Mouse (Mus musculus) myocyte (in vitro differentiated cells): ENCODE measurements around the gene Lrig1. TPM values are rescaled to one million over a fixed set of nuclear protein-coding genes. Genes with fewer than 3 reads are reported as not detected.

Experiments
- H3K27me3 ChIP-seq: one replicate; pipeline ENCODE4 v1.6.1; 2011; ENCODE audit not compliant: control insufficient read depth, insufficient read depth, insufficient read length
- H3K36me3 ChIP-seq: one replicate; pipeline ENCODE4 v1.6.1; 2011; ENCODE audit not compliant: control insufficient read depth, insufficient read depth
- H3K4me2 ChIP-seq: one replicate; pipeline ENCODE4 v1.6.1; 2011; ENCODE audit warnings: low read depth, control low read depth
- H3K4me3 ChIP-seq: one replicate; pipeline ENCODE4 v1.5.1; 2011; ENCODE audit warnings: mild to moderate bottlenecking, control low read depth, moderate library complexity
- H3K79me2 ChIP-seq: one replicate; pipeline ENCODE4 v1.6.1; 2011; ENCODE audit not compliant: control insufficient read depth, insufficient read depth
- H3ac ChIP-seq: one replicate; pipeline ENCODE4 v1.6.1; 2011; ENCODE audit not compliant: control insufficient read depth, insufficient read length
- CEBPB ChIP-seq: IDR thresholded peaks from 2 replicates; pipeline ENCODE4 v1.6.1; 2011; ENCODE audit warnings: mild to moderate bottlenecking, moderate library complexity; ENCODE audit not compliant: poor library complexity, insufficient read depth, severe bottlenecking
- E2F4 ChIP-seq: IDR thresholded peaks from one replicate; pipeline ENCODE4 v1.6.1; 2011; ENCODE audit warnings: mild to moderate bottlenecking, control low read depth, moderate library complexity; ENCODE audit not compliant: insufficient read depth
- MAX ChIP-seq: IDR thresholded peaks from one replicate; pipeline ENCODE4 v1.6.1; 2011; ENCODE audit warnings: low read depth, mild to moderate bottlenecking, control low read depth
- MYOD1 ChIP-seq, 3 experiments: IDR thresholded peaks; one replicate each; pipeline ENCODE4 v1.6.1; 2011; ENCODE audit warnings: control low read depth in 2 of 3, low read depth in 2 of 3, mild to moderate bottlenecking in 2 of 3, moderate library complexity in 1 of 3; ENCODE audit not compliant: insufficient read length in 2 of 3, control insufficient read depth in 1 of 3
- MYOG ChIP-seq, 3 experiments: IDR thresholded peaks; one replicate each; pipeline ENCODE4 v1.6.1; 2011; ENCODE audit warnings: control low read depth in 2 of 3, low read depth in 2 of 3, mild to moderate bottlenecking in 2 of 3; ENCODE audit not compliant: insufficient read length in 2 of 3, control insufficient read depth in 1 of 3, insufficient read depth in 1 of 3
- POLR2A ChIP-seq: IDR thresholded peaks from one replicate; pipeline ENCODE4 v1.6.1; 2011; ENCODE audit warnings: low read depth, mild to moderate bottlenecking, control low read depth, moderate library complexity; ENCODE audit not compliant: insufficient read length
- POLR2AphosphoS2 ChIP-seq: IDR thresholded peaks from one replicate; pipeline ENCODE4 v1.6.1; 2011; ENCODE audit warnings: low read depth, control low read depth; ENCODE audit not compliant: insufficient read length
- REST ChIP-seq: IDR thresholded peaks from one replicate; pipeline ENCODE4 v1.6.1; 2011; ENCODE audit warnings: mild to moderate bottlenecking, control low read depth, moderate library complexity; ENCODE audit not compliant: insufficient read depth, insufficient read length
- SRF ChIP-seq: IDR thresholded peaks from one replicate; pipeline ENCODE4 v1.6.1; 2011; ENCODE audit warnings: low read depth; ENCODE audit not compliant: control insufficient read depth, insufficient read length
- TCF12 ChIP-seq: IDR thresholded peaks from one replicate; pipeline ENCODE4 v1.6.1; 2011; ENCODE audit warnings: mild to moderate bottlenecking, control low read depth; ENCODE audit not compliant: poor library complexity, insufficient read depth, severe bottlenecking
- TCF3 ChIP-seq: IDR thresholded peaks from one replicate; pipeline ENCODE4 v1.6.1; 2011; ENCODE audit warnings: low read depth, control low read depth; ENCODE audit not compliant: insufficient read length
- USF1 ChIP-seq: IDR thresholded peaks from one replicate; pipeline ENCODE4 v1.6.1; 2011; ENCODE audit warnings: low read depth, mild to moderate bottlenecking, control low read depth, moderate library complexity
- polyA plus RNA-seq: library from polyadenylated mRNA; unstranded; fragments of >200 nt; fragmentation: generic; extraction: Trizol; gene quantifications from one replicate; pipeline ENCODE4 v1.2.1, GENCODE M21; 2012; ENCODE audit warnings: missing spikeins

The Lrig1 gene
- polyA plus RNA-seq, 1 experiment = 22.1 TPM

DNA sequence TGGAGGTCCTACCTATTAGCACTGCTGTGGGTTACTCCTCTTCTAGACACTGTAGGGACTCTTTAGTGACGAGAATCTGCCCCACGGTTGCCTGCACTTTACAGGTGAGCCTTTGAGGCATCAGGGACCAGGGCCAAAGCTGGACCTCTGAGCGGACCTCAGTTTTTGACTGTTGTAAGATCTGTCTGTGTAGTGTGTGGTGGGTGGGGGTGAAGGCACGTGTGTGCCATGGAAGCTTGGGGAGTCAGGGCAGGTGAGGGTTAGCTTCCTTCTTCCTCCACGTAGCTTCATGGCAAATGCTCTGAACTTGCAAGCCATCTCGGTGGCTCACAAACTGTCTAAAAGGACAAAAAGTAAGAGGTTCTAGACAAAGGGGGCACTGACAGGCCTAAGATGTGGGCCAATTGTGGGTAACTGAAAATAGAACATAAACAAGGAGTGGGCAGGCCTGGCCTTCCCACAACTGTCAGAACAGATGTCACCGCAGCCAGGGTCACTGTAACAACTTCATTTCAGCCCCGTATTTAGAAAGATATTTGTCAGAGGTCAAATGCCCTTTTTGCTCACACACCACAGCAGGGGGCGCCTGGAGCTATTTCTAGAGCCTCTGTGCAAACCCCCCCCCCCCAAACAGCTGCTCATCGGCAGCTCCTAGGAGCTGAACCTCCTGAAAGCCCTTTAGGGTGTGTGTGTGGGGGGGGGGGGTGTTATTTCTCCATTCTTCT lies 103.0 kb downstream of the Lrig1 start:
- Histone ChIP-seq H3K4me2 (peak overlapping the region; percentile 10), H3K79me2 (no peaks in the 10 kb centered on the region), H3K36me3 (no peaks in the 10 kb centered on the region), H3K4me3 (no peak overlapping the region), H3K27me3 (no peaks in the 10 kb centered on the region), H3ac (no peak overlapping the region)
- TF ChIP-seq SRF (no peak), MYOG (IDR thresholded peaks at IDR 0.05; ENCODE audit: control insufficient read depth in 1 of 3, insufficient read depth in 1 of 3, insufficient read length in 2 of 3, low read depth in 2 of 3) (peak in 2 of 3 experiments; percentile 77 to 81), USF1 (no peak), MAX (no peak), CEBPB (no peak), E2F4 (no peak), TCF12 (peak; percentile 80), REST (no peak), POLR2A (no peak), MYOD1 (IDR thresholded peaks at IDR 0.05; ENCODE audit: control insufficient read depth in 1 of 3, insufficient read length in 2 of 3, low read depth in 2 of 3) (peak in 2 of 3 experiments; percentile 60 to 77), TCF3 (peak; percentile 9), POLR2AphosphoS2 (no peak)

GRCm38 (mm10) chr6:94596051-94596760 lies 103.8 kb downstream of the Lrig1 start:
- Histone ChIP-seq H3K27me3 (no peaks in the 10 kb centered on the region), H3ac (no peak overlapping the region)
- no peak for TF ChIP-seq MYOG (IDR thresholded peaks at IDR 0.05; ENCODE audit: control insufficient read depth in 1 of 3, insufficient read depth in 1 of 3, insufficient read length in 2 of 3, low read depth in 2 of 3)
- TF ChIP-seq MYOD1 (IDR thresholded peaks at IDR 0.05; ENCODE audit: control insufficient read depth in 1 of 3, insufficient read length in 2 of 3, low read depth in 2 of 3) = no peak
- no peak for TF ChIP-seq POLR2A
- TF ChIP-seq POLR2AphosphoS2 = no peak
- no peak for TF ChIP-seq TCF3
- TF ChIP-seq TCF12 = no peak
- TF ChIP-seq USF1 = no peak
- TF ChIP-seq E2F4 = no peak
- no peak for TF ChIP-seq REST
- no peak for TF ChIP-seq SRF
- TF ChIP-seq MAX = no peak

GRCm38 (mm10) chr6:94595206-94595605 lies 104.8 kb downstream of the Lrig1 start:
- Histone ChIP-seq H3K79me2 (no peaks in the 10 kb centered on the region), H3ac (no peak overlapping the region), H3K4me2 (no peak overlapping the region), H3K36me3 (no peaks in the 10 kb centered on the region), H3K27me3 (no peaks in the 10 kb centered on the region), H3K4me3 (no peak overlapping the region)
- TF ChIP-seq CEBPB (no peak), USF1 (no peak), MAX (no peak), POLR2A (no peak), POLR2AphosphoS2 (no peak), E2F4 (no peak), MYOG (IDR thresholded peaks at IDR 0.05; ENCODE audit: control insufficient read depth in 1 of 3, insufficient read depth in 1 of 3, insufficient read length in 2 of 3, low read depth in 2 of 3) (no peak), TCF3 (no peak), TCF12 (no peak), REST (no peak)

More at GRCm38 (mm10) chr6:94596051-94596760, 103.8 kb downstream of the Lrig1 start:
- Histone ChIP-seq H3K4me2 (no peak overlapping the region), H3K79me2 (no peaks in the 10 kb centered on the region), H3K4me3 (no peak overlapping the region), H3K36me3 (no peaks in the 10 kb centered on the region)

DNA sequence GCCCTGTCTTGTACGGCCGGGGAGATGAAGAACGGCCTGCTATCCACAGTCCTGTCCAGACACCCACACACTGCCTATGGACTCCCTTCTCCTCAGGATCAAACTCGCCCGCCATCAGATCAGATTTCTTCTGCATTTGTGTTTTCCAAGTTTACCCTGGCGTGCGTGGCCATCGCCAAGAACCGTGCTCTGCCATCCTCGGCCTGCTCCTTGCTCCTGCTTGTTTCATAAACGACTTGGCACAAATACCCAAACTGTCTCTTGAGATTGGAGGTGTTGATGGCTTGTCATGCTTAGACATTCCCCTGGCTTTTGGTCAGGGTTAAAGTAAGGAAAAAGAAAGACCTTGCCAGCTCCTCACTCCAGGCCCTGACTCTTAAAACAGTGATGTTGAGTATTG lies 105.2 kb downstream of the Lrig1 start:
- TF ChIP-seq POLR2A (no peak), SRF (no peak), TCF3 (no peak), REST (no peak), MAX (no peak), POLR2AphosphoS2 (no peak), TCF12 (no peak), CEBPB (no peak)
- no peaks in the 10 kb centered on the region for H3K36me3 ChIP-seq
- no peaks in the 10 kb centered on the region for H3K79me2 ChIP-seq
- no peak overlapping the region for H3K4me3 ChIP-seq
- H3K27me3 ChIP-seq = no peaks in the 10 kb centered on the region
- H3ac ChIP-seq = no peak overlapping the region
- no peak overlapping the region for H3K4me2 ChIP-seq
